Mouse (Mus musculus) stomach, embryonic 14.5 days (tissue): Measurements from ENCODE around the gene Spert. TPM values are rescaled to one million over a fixed set of nuclear protein-coding genes. Genes with fewer than 3 reads are reported as not detected.

Source experiments
- ATAC-seq: fragments of 200-750 bp; cut with Nextera tagmentation; 2 replicates; pipeline ENCODE4 v1.8.0; 2017; ENCODE audit warnings: low read depth, moderate TSS enrichment; ENCODE audit not compliant: insufficient number of reproducible peaks, insufficient read depth, low FRiP score
- H3K27ac ChIP-seq: fragments of 300-500 bp; sonication (generic); 2 replicates; pipeline ENCODE4 v1.5.1; 2014; ENCODE audit warnings: mild to moderate bottlenecking, low read length, moderate library complexity, mixed read lengths
- H3K27me3 ChIP-seq: fragments of 300-500 bp; sonication (generic); 2 replicates; pipeline ENCODE4 v1.6.1; 2014; ENCODE audit warnings: low read length, control low read depth, mixed read lengths; ENCODE audit not compliant: control insufficient read depth, insufficient read depth
- H3K36me3 ChIP-seq: fragments of 300-500 bp; sonication (generic); 2 replicates; pipeline ENCODE4 v1.6.1; 2014; ENCODE audit warnings: mild to moderate bottlenecking, control low read depth, low read length, moderate library complexity, mixed read lengths; ENCODE audit not compliant: control insufficient read depth, insufficient read depth
- H3K4me1 ChIP-seq: fragments of 300-500 bp; sonication (generic); 2 replicates; pipeline ENCODE4 v1.6.1; 2014; ENCODE audit warnings: low read length, control low read depth, mixed read lengths; ENCODE audit not compliant: control insufficient read depth, insufficient read depth
- H3K4me2 ChIP-seq: fragments of 300-500 bp; sonication (generic); replicated peaks from 2 replicates; pipeline ENCODE4 v1.6.1; 2014; ENCODE audit warnings: low read depth, low read length, control low read depth
- H3K4me3 ChIP-seq: fragments of 300-500 bp; sonication (generic); 2 replicates; pipeline ENCODE4 v1.5.1; 2014; ENCODE audit warnings: low read depth, low read length, control low read depth
- H3K9ac ChIP-seq: fragments of 300-500 bp; sonication (generic); replicated peaks from 2 replicates; pipeline ENCODE4 v1.6.1; 2014; ENCODE audit warnings: low read depth, mild to moderate bottlenecking, control low read depth, low read length, moderate library complexity, mixed read lengths
- H3K9me3 ChIP-seq: fragments of 300-500 bp; sonication (generic); 2 replicates; pipeline ENCODE4 v1.6.1; 2016; ENCODE audit warnings: low read depth, low read length, control low read depth; ENCODE audit not compliant: control insufficient read depth
- WGBS: fragments of 180-500 bp; shearing (Covaris S2); extraction: QIAGEN DNeasy Blood & Tissue Kit; methylation state at CpG from one replicate; pipeline ENCODE4 v1.1.7; 2014; 5-methylcytosine and 5-hydroxymethylcytosine counted together
- polyA plus RNA-seq: library from polyadenylated mRNA; unstranded; fragments of >200 nt; fragmentation: Nextera tagmentation; extraction: Ambion mirVana; gene quantifications from 2 replicates; pipeline ENCODE4 v1.2.1, GENCODE M21; 2014

Gene Spert
- not detected in 2 replicates for polyA plus RNA-seq

- no peaks in the 10 kb centered on the region for H3K36me3 ChIP-seq
- H3K27ac ChIP-seq, result no peak within 1 kb of the TSS
- H3K4me1 ChIP-seq, result no peaks in the 10 kb centered on the region
- H3K9ac ChIP-seq, result no peak within 1 kb of the TSS
- no peaks in the 10 kb centered on the region for H3K27me3 ChIP-seq
- ATAC-seq, result no peak
- no peaks in the 10 kb centered on the region for H3K9me3 ChIP-seq
- H3K4me3 ChIP-seq, result no peak within 1 kb of the TSS
- H3K4me2 ChIP-seq, result no peak within 1 kb of the TSS
- WGBS, result 61% methylated on average over 3 of the region's 3 CpGs
Observed at GRCm38 (mm10) chr14:75592978-75593377, at the start of gene Spert. Spert (minus strand) TSS chr14:75593116.

GRCm38 (mm10) chr14:75642080-75642479 lies 49.2 kb upstream of the Spert start, which contains the start of gene Erich6b:
Erich6b (plus strand) TSS chr14:75642259.
- Histone ChIP-seq H3K36me3 (no peaks in the 10 kb centered on the region), H3K4me1 (no peaks in the 10 kb centered on the region), H3K4me3 (no peak within 1 kb of the TSS), H3K27me3 (no peaks in the 10 kb centered on the region), H3K9me3 (no peaks in the 10 kb centered on the region), H3K4me2 (no peak within 1 kb of the TSS), H3K9ac (no peak within 1 kb of the TSS), H3K27ac (no peak within 1 kb of the TSS)
- ATAC-seq, result no peak
- WGBS, result 84% methylated on average over 8 of the region's 8 CpGs

- no peak for ATAC-seq
- no peak overlapping the region for H3K9ac ChIP-seq
- no peaks in the 10 kb centered on the region for H3K4me1 ChIP-seq
- no peak overlapping the region for H3K27ac ChIP-seq
- H3K4me3 ChIP-seq, result no peak overlapping the region
- 70% methylated on average over 6 of the region's 6 CpGs for WGBS
- no peak overlapping the region for H3K4me2 ChIP-seq
- no peaks in the 10 kb centered on the region for H3K27me3 ChIP-seq
- H3K36me3 ChIP-seq, result no peaks in the 10 kb centered on the region
- no peaks in the 10 kb centered on the region for H3K9me3 ChIP-seq
Observed at GRCm38 (mm10) chr14:75641369-75641768, 48.5 kb upstream of the Spert start.

GRCm38 (mm10) chr14:75640846-75641245 lies 47.9 kb upstream of the Spert start:
- no peak overlapping the region for H3K4me2 ChIP-seq
- no peak overlapping the region for H3K4me3 ChIP-seq
- H3K27me3 ChIP-seq, result no peaks in the 10 kb centered on the region
- no peak overlapping the region for H3K27ac ChIP-seq
- H3K9me3 ChIP-seq, result no peaks in the 10 kb centered on the region
- H3K36me3 ChIP-seq, result no peaks in the 10 kb centered on the region
- H3K9ac ChIP-seq, result no peak overlapping the region
- no peak for ATAC-seq
- WGBS, result 84% methylated on average over 2 of the region's 2 CpGs
- no peaks in the 10 kb centered on the region for H3K4me1 ChIP-seq

- H3K4me3 ChIP-seq, result no peak overlapping the region
- no peaks in the 10 kb centered on the region for H3K36me3 ChIP-seq
- WGBS, result 79% methylated on average over 4 of the region's 4 CpGs
- H3K4me1 ChIP-seq, result no peaks in the 10 kb centered on the region
- no peak overlapping the region for H3K9ac ChIP-seq
- no peaks in the 10 kb centered on the region for H3K27me3 ChIP-seq
- H3K27ac ChIP-seq, result no peak overlapping the region
- no peak overlapping the region for H3K4me2 ChIP-seq
- ATAC-seq, result no peak
- no peaks in the 10 kb centered on the region for H3K9me3 ChIP-seq
Observed at GRCm38 (mm10) chr14:75637641-75638040, 44.7 kb upstream of the Spert start.

- 62% methylated on average over 7 of the region's 7 CpGs for WGBS
- H3K27ac ChIP-seq, result no peak overlapping the region
- H3K36me3 ChIP-seq, result no peaks in the 10 kb centered on the region
- H3K4me1 ChIP-seq, result no peaks in the 10 kb centered on the region
- no peak for ATAC-seq
- no peak overlapping the region for H3K4me2 ChIP-seq
- no peaks in the 10 kb centered on the region for H3K27me3 ChIP-seq
- H3K4me3 ChIP-seq, result no peak overlapping the region
- no peak overlapping the region for H3K9ac ChIP-seq
- H3K9me3 ChIP-seq, result no peaks in the 10 kb centered on the region
Observed at GRCm38 (mm10) chr14:75636107-75636506, 43.2 kb upstream of the Spert start.

- WGBS, result 67% methylated on average over 12 of the region's 12 CpGs
- H3K27me3 ChIP-seq, result no peaks in the 10 kb centered on the region
- no peaks in the 10 kb centered on the region for H3K36me3 ChIP-seq
- H3K9ac ChIP-seq, result no peak overlapping the region
- H3K27ac ChIP-seq, result no peak overlapping the region
- no peak overlapping the region for H3K4me2 ChIP-seq
- no peak overlapping the region for H3K4me3 ChIP-seq
- ATAC-seq, result no peak
- H3K4me1 ChIP-seq, result no peaks in the 10 kb centered on the region
- no peaks in the 10 kb centered on the region for H3K9me3 ChIP-seq
Observed at GRCm38 (mm10) chr14:75635350-75635749, 42.4 kb upstream of the Spert start.

GRCm38 (mm10) chr14:75628870-75629269 lies 36.0 kb upstream of the Spert start:
- Histone ChIP-seq H3K36me3 (no peaks in the 10 kb centered on the region), H3K27ac (no peak overlapping the region), H3K4me2 (no peak overlapping the region), H3K9ac (no peak overlapping the region), H3K4me1 (no peaks in the 10 kb centered on the region), H3K9me3 (no peaks in the 10 kb centered on the region), H3K4me3 (no peak overlapping the region), H3K27me3 (no peaks in the 10 kb centered on the region)
- WGBS, result 89% methylated on average over 8 of the region's 8 CpGs
- no peak for ATAC-seq

GRCm38 (mm10) chr14:75622984-75623383 lies 30.1 kb upstream of the Spert start:
- H3K9ac ChIP-seq, result no peak overlapping the region
- H3K27me3 ChIP-seq, result no peaks in the 10 kb centered on the region
- H3K4me1 ChIP-seq, result no peaks in the 10 kb centered on the region
- no peak overlapping the region for H3K4me3 ChIP-seq
- H3K4me2 ChIP-seq, result no peak overlapping the region
- WGBS, result 66% methylated on average over 7 of the region's 7 CpGs
- no peaks in the 10 kb centered on the region for H3K9me3 ChIP-seq
- H3K27ac ChIP-seq, result no peak overlapping the region
- ATAC-seq, result no peak
- no peaks in the 10 kb centered on the region for H3K36me3 ChIP-seq
